Mouse (Mus musculus) spleen, adult 12 weeks (tissue): Measurements from ENCODE around the gene Slc7a4.

Experiments
- DNase-seq: peaks from one replicate; pipeline ENCODE4 v3.0.0; 2022; ENCODE audit warnings: low spot score

The Slc7a4 gene

GRCm38 (mm10) chr16:17561751-17562208 lies 21.2 kb downstream of the Slc7a4 start, which contains the start of gene P2rx6:
TSS of gene P2rx6 (plus strand) at chr16:17561885.
- no peak for DNase-seq

GRCm38 (mm10) chr16:17561128-17561750 lies 21.8 kb downstream of the Slc7a4 start, which contains the start of gene Lrrc74b:
TSS of gene Lrrc74b (minus strand) at chr16:17561247.
- DNase-seq, result no peak

GRCm38 (mm10) chr16:17559396-17560027 lies 23.5 kb downstream of the Slc7a4 start:
- DNase-seq, result no peak

GRCm38 (mm10) chr16:17558811-17559210 lies 24.2 kb downstream of the Slc7a4 start:
- no peak for DNase-seq

- DNase-seq, result peak; percentile 62
Measured at GRCm38 (mm10) chr16:17557947-17558480, 25.0 kb downstream of the Slc7a4 start.

GRCm38 (mm10) chr16:17556907-17557306 lies 26.1 kb downstream of the Slc7a4 start:
- DNase-seq, result no peak

- no peak for DNase-seq
Measured at GRCm38 (mm10) chr16:17556180-17556579, 26.8 kb downstream of the Slc7a4 start.

GRCm38 (mm10) chr16:17554702-17555101 lies 28.3 kb downstream of the Slc7a4 start:
- peak; percentile 12 for DNase-seq

- peak; percentile 63 for DNase-seq
Measured at GRCm38 (mm10) chr16:17553910-17554685, 28.9 kb downstream of the Slc7a4 start.

- DNase-seq, result no peak
Measured at GRCm38 (mm10) chr16:17552837-17553236, 30.2 kb downstream of the Slc7a4 start.

GRCm38 (mm10) chr16:17542632-17543031 lies 40.4 kb downstream of the Slc7a4 start:
- DNase-seq, result no peak

- DNase-seq, result no peak
Measured at GRCm38 (mm10) chr16:17536584-17536983, 46.4 kb downstream of the Slc7a4 start.

- no peak for DNase-seq
Measured at GRCm38 (mm10) chr16:17532676-17533329, 50.2 kb downstream of the Slc7a4 start.

GRCm38 (mm10) chr16:17532271-17532670 lies 50.7 kb downstream of the Slc7a4 start:
- DNase-seq, result no peak

- DNase-seq, result peak; percentile 94
Measured at GRCm38 (mm10) chr16:17530640-17531288, 52.2 kb downstream of the Slc7a4 start, which contains the start of gene Thap7. TSS of gene Thap7 (minus strand) at chr16:17531136.

GRCm38 (mm10) chr16:17529981-17530586 lies 52.9 kb downstream of the Slc7a4 start:
- DNase-seq, result no peak

GRCm38 (mm10) chr16:17528276-17528675 lies 54.7 kb downstream of the Slc7a4 start:
- DNase-seq, result no peak

- DNase-seq, result no peak
Measured at GRCm38 (mm10) chr16:17527606-17528005, 55.4 kb downstream of the Slc7a4 start.

- no peak for DNase-seq
Measured at GRCm38 (mm10) chr16:17526223-17526622, 56.8 kb downstream of the Slc7a4 start.

GRCm38 (mm10) chr16:17525524-17525923 lies 57.5 kb downstream of the Slc7a4 start:
- DNase-seq, result no peak

GRCm38 (mm10) chr16:17524156-17524555 lies 58.9 kb downstream of the Slc7a4 start:
- DNase-seq, result no peak
